Mouse (Mus musculus) limb, embryonic 13.5 days (tissue): ENCODE results near the gene Greb1. TPM values are rescaled to one million over a fixed set of nuclear protein-coding genes. Genes with fewer than 3 reads are reported as not detected.

Source experiments
- ATAC-seq: fragments of 200-750 bp; cut with Nextera tagmentation; 2 replicates; pipeline ENCODE4 v1.8.0; 2017; ENCODE audit warnings: low read depth, moderate number of reproducible peaks, moderate TSS enrichment; ENCODE audit not compliant: low FRiP score
- H3K27ac ChIP-seq: fragments of 300-500 bp; sonication (generic); 2 replicates; pipeline ENCODE4 v1.5.1; 2015; ENCODE audit warnings: inconsistent platforms, mild to moderate bottlenecking, moderate library complexity
- H3K27me3 ChIP-seq: fragments of 300-500 bp; sonication (generic); 2 replicates; pipeline ENCODE4 v1.6.1; 2015; ENCODE audit warnings: mild to moderate bottlenecking, inconsistent platforms
- H3K36me3 ChIP-seq: fragments of 300-500 bp; sonication (generic); 2 replicates; pipeline ENCODE4 v1.6.1; 2015; ENCODE audit warnings: inconsistent platforms, mild to moderate bottlenecking, moderate library complexity
- H3K4me1 ChIP-seq: fragments of 300-500 bp; sonication (generic); 2 replicates; pipeline ENCODE4 v1.6.1; 2015; ENCODE audit warnings: inconsistent platforms
- H3K4me2 ChIP-seq: fragments of 300-500 bp; sonication (generic); replicated peaks from 2 replicates; pipeline ENCODE4 v1.6.1; 2015; ENCODE audit warnings: inconsistent platforms, mild to moderate bottlenecking, moderate library complexity
- H3K4me3 ChIP-seq: fragments of 300-500 bp; sonication (generic); 2 replicates; pipeline ENCODE4 v1.5.1; 2015; ENCODE audit warnings: moderate library complexity, mild to moderate bottlenecking, inconsistent platforms
- H3K9ac ChIP-seq: fragments of 300-500 bp; sonication (generic); 2 replicates; pipeline ENCODE4 v1.6.1; 2015; ENCODE audit warnings: mild to moderate bottlenecking, inconsistent platforms
- H3K9me3 ChIP-seq: fragments of 300-500 bp; sonication (generic); 2 replicates; pipeline ENCODE4 v1.6.1; 2016; ENCODE audit warnings: inconsistent platforms
- WGBS: fragments of 180-500 bp; shearing (Covaris S2); methylation state at CpG from one replicate; pipeline ENCODE4 v1.1.7; 2015; 5-methylcytosine and 5-hydroxymethylcytosine counted together
- polyA plus RNA-seq: library from polyadenylated mRNA; unstranded; fragments of >200 nt; fragmentation: Nextera tagmentation; extraction: Ambion mirVana; gene quantifications from 2 replicates; pipeline ENCODE4 v1.2.1, GENCODE M21; 2015

Greb1 gene
- polyA plus RNA-seq, 1 experiment from 2014 or later, result 2.8 TPM

DNA sequence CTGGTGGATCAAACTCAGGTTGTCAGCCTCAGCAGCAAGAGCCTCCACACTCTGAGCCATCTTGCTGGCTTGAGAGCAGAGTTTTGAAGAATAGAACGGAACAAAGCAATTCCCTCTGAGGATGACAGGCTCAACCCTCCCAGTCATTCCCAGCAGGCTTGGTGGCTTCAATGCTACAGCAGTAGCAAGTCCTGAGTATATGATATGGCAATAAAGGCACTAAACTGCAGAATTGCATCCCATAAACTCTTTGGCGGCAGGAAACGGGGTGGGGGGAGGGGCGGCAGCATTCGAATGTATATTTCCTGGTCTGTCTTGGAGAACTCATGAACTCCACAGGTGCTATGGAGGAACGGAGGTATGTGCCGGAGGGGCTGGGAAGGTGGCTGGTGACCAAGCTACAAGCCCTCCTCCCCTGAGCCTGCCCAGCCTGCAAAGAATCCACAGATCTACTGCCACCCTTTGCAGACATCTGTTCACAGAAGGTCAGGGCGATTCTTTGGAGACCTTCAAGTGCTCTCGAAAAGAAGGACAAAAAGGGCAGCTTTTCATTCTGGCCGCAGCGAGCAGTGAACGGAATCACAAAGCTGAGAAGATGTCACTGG lies 48.3 kb downstream of the Greb1 start:
- Histone ChIP-seq H3K4me1 (peaks cover 14% of the 10 kb centered on the region), H3K9ac (no peak overlapping the region), H3K27me3 (no peaks in the 10 kb centered on the region), H3K4me2 (peak overlapping the region; percentile 37; the same call in 1 of the 2 replicates), H3K9me3 (no peaks in the 10 kb centered on the region), H3K4me3 (no peak overlapping the region), H3K27ac (no peak overlapping the region), H3K36me3 (no peaks in the 10 kb centered on the region)
- ATAC-seq, result no peak; the same call in 1 of the 2 replicates
- WGBS, result 28% methylated on average over 12 of the region's 12 CpGs

DNA sequence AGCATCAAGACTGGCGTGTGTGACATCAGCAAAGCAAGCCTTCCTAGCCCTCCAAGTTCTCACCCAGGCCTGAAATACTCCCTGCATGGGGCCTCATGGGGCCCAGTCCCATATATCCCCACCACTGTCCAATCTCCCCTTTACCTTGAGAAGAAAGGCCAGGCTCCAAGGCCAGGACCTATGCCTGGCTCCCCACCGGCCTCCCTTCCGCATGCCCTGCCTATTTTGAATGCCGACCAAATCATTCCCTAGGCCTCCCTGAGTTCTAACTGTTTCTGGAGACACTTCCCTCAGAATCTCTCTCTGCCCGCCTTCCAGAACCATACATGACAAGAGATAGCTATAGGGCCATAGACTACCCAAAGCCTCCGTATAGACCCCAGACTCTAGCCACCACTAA lies 49.1 kb downstream of the Greb1 start:
- Histone ChIP-seq H3K27ac (no peak overlapping the region), H3K9me3 (no peaks in the 10 kb centered on the region), H3K36me3 (no peaks in the 10 kb centered on the region), H3K4me3 (no peak overlapping the region), H3K27me3 (no peaks in the 10 kb centered on the region), H3K9ac (no peak overlapping the region), H3K4me1 (peaks cover 14% of the 10 kb centered on the region), H3K4me2 (no peak overlapping the region)
- 86% methylated on average over 6 of the region's 6 CpGs for WGBS
- ATAC-seq, result no peak

DNA sequence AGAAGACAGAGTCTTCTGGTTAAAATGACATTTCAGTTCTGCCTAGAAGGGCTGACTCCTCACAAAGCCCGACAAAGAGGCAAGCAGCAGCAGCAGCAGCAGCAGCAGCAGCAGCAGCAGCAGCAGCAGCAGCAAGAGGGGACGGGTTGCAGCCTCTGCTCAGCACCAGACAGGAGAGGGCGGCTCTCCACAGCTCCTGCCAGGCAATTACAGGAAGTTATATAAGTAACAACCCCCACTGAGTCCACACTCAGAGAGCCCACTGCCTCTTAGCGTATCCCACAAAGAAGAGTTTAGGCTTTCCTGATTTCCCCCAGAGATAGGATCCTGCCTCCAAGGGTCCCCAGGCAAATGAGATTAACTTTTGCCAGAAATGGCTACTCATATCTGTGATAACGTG lies 60.6 kb downstream of the Greb1 start:
- Histone ChIP-seq H3K4me3 (peak overlapping the region; percentile 15), H3K4me1 (peaks cover 21% of the 10 kb centered on the region), H3K27ac (no peak overlapping the region), H3K36me3 (no peaks in the 10 kb centered on the region), H3K9me3 (no peaks in the 10 kb centered on the region), H3K4me2 (peak overlapping the region; percentile 53), H3K9ac (peak overlapping the region; percentile 35; the same call in 1 of the 2 replicates), H3K27me3 (no peaks in the 10 kb centered on the region)
- WGBS, result 18% methylated on average over 5 of the region's 5 CpGs
- ATAC-seq, result 0 out of 2 replicates have a peak, but pooled peaks have one; percentile 57

DNA sequence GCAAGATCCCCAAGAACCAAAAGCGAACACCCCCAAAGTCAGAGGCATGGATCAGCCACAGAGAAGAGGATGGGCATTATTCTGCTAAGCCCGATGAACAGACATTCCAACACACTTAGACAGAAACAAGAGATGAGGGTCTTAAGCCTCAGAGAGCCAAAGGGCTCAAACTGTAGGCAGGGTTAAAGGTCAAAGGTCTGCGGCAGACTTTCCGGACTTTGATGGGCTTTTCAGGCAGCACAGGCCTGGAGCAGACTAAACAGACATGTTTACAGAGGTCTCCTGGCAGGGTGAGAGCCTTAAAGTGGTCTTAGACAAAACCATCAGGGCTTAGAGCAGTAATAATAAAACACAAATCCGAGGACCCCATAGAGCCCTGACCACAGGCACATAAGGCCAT lies 63.4 kb downstream of the Greb1 start:
- no peaks in the 10 kb centered on the region for H3K9me3 ChIP-seq
- H3K27me3 ChIP-seq, result no peaks in the 10 kb centered on the region
- H3K27ac ChIP-seq, result no peak overlapping the region
- H3K4me1 ChIP-seq, result peaks cover 21% of the 10 kb centered on the region
- no peak overlapping the region for H3K4me2 ChIP-seq
- H3K36me3 ChIP-seq, result no peaks in the 10 kb centered on the region
- 35% methylated on average over 5 of the region's 5 CpGs for WGBS
- H3K4me3 ChIP-seq, result no peak overlapping the region
- ATAC-seq, result no peak
- no peak overlapping the region for H3K9ac ChIP-seq

DNA sequence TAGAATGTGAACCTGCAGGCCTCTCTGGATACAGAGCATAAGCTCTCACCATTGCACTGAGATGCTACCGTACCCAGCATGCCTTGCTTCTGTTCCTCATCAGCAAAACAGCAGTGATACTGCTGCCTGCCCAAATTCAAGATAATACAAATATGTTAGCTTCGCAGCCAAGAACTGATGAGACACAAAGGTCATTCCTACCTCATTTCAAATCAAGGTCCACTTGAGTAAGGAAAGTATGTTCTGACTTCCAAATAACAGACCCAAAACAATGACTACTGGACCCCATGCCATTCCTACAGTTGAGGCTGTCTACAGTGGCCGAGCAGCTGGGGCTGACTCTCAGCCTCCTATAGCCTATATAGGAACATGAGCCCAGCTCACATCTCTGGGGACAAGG lies 66.0 kb downstream of the Greb1 start:
- 86% methylated on average over 3 of the region's 3 CpGs for WGBS
- H3K27me3 ChIP-seq, result no peaks in the 10 kb centered on the region
- no peak overlapping the region for H3K27ac ChIP-seq
- peaks cover 27% of the 10 kb centered on the region for H3K4me1 ChIP-seq
- H3K4me2 ChIP-seq, result no peak overlapping the region
- no peak overlapping the region for H3K4me3 ChIP-seq
- no peak overlapping the region for H3K9ac ChIP-seq
- H3K9me3 ChIP-seq, result no peaks in the 10 kb centered on the region
- no peaks in the 10 kb centered on the region for H3K36me3 ChIP-seq
- no peak for ATAC-seq

DNA sequence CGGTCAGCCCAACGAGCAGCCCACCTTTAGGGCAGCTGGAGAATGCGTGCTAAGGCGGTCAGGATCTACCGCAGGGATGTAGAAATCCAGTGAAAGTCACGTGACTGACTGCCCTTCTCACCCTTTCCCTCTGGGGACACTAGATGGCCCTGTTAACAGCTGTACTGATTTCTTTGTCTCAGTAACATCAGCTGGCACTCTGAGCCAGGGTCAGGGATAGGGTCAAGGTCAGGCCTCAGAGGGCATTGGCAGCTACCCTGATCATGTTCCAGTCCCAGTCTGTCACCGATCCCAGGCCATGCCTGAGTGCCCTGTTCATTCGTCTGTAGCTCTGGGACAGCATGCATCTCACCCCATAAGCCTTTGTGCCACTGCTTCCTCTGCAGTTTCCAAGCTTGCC lies 66.7 kb downstream of the Greb1 start:
- H3K4me2 ChIP-seq, result no peak overlapping the region
- ATAC-seq, result no peak
- WGBS, result 43% methylated on average over 8 of the region's 8 CpGs
- H3K9ac ChIP-seq, result no peak overlapping the region
- H3K4me3 ChIP-seq, result no peak overlapping the region
- H3K27ac ChIP-seq, result no peak overlapping the region
- H3K4me1 ChIP-seq, result peaks cover 27% of the 10 kb centered on the region
- no peaks in the 10 kb centered on the region for H3K27me3 ChIP-seq
- no peaks in the 10 kb centered on the region for H3K9me3 ChIP-seq
- H3K36me3 ChIP-seq, result no peaks in the 10 kb centered on the region

DNA sequence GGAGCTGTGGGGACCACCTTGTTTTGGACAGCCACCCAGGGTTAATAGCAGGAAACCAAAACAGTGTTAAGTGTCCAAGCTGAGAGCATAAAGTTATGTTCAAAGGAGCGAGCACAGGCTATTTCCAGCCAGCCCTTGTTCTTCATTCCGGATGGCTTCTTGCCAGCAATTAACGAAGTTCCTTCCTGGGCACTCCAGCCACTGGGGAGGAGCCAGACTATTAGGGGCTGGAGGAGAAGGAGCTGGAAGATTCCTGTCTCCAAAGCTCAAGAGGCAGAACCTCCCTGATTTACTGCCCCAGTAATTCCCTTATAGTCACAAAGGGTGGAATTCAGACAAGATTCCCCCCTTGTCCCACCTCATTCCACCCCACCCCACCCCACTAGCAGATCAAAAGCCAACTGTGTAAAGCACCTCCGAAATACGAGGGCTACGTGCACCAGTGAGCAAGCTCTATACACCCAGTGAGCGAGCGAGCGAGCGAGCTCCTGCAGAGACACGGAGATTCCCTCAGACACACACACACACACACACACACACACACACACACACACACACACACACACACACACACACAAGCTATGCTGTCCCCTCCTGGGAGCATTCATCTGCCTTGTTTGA lies 69.5 kb downstream of the Greb1 start:
- no peak overlapping the region for H3K27ac ChIP-seq
- WGBS, result 22% methylated on average over 11 of the region's 11 CpGs
- peak overlapping the region; percentile 37; the same call in 1 of the 2 replicates for H3K4me2 ChIP-seq
- peaks cover 12% of the 10 kb centered on the region for H3K4me1 ChIP-seq
- H3K4me3 ChIP-seq, result no peak overlapping the region
- no peaks in the 10 kb centered on the region for H3K36me3 ChIP-seq
- ATAC-seq, result peak; percentile 48; the same call in 1 of the 2 replicates
- H3K9me3 ChIP-seq, result no peaks in the 10 kb centered on the region
- H3K27me3 ChIP-seq, result no peaks in the 10 kb centered on the region
- H3K9ac ChIP-seq, result no peak overlapping the region

DNA sequence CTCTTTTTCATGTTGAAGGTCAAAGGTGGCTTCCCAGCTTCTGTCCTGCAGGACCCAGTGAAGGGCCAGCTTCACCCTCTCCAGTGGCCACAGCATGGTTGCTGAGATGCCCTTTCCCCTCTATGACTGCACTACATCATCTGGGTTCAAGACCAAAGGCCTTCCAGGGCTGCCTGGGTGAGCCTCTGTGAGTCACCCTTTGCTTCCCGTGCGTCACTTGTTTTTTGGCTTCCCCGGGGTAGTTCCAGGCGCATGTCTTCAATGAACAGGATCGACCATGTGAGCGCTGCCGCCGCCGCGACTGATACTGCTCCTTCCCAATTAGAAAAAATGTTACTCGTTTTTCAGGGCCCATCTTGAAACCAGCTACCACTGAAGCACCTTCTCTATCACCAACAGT lies 70.5 kb downstream of the Greb1 start:
- Histone ChIP-seq H3K4me3 (no peak overlapping the region), H3K4me1 (peaks cover 12% of the 10 kb centered on the region), H3K9me3 (no peaks in the 10 kb centered on the region), H3K36me3 (no peaks in the 10 kb centered on the region), H3K27ac (no peak overlapping the region), H3K9ac (no peak overlapping the region), H3K27me3 (no peaks in the 10 kb centered on the region), H3K4me2 (no peak overlapping the region)
- 85% methylated on average over 11 of the region's 11 CpGs for WGBS
- ATAC-seq, result no peak

DNA sequence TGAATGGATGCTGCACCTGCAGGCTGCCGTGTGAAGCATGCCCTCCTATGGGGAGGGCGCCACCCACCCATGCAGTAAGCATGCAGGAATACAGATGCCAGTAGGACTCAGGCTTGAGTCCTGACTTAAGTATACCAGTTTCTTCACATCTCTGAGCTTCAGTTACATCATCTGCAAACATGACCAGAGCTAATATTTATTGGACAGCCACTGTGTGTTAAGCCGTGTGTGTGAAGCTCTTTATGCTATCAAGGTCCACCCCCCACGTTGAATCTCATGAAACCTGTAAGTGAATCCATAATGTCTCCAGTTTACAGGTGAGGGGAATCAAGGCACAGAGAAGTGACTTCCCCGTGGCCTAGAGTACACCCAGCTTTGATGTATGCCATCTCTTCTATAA lies 72.5 kb downstream of the Greb1 start:
- Histone ChIP-seq H3K9me3 (no peaks in the 10 kb centered on the region), H3K27me3 (no peaks in the 10 kb centered on the region), H3K4me1 (peaks cover 12% of the 10 kb centered on the region), H3K9ac (no peak overlapping the region), H3K4me2 (no peak overlapping the region), H3K36me3 (no peaks in the 10 kb centered on the region), H3K4me3 (no peak overlapping the region), H3K27ac (no peak overlapping the region)
- WGBS, result 70% methylated on average over 5 of the region's 5 CpGs
- ATAC-seq, result no peak

DNA sequence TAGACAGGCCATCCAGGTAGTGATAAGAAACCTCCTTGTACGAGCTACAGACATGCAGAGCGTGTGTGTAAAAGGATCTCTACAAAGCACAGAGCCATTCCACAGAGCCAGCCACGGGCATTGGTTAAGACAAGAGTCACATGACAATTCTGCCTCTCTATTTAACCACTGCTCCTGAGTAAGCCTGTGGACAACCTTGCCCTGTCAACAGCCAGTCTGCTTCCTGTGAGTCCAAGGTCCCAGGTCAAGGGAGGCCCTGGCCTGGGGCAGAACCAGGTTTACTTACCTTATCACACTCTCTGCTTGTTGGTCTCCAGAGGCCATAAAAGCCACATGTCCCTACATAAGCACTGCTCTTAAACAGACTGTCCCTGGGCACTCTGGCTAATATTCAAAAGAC lies 74.5 kb downstream of the Greb1 start:
- H3K36me3 ChIP-seq, result no peaks in the 10 kb centered on the region
- H3K27me3 ChIP-seq, result no peaks in the 10 kb centered on the region
- no peaks in the 10 kb centered on the region for H3K9me3 ChIP-seq
- H3K9ac ChIP-seq, result no peak overlapping the region
- WGBS, result 52% methylated on average over 3 of the region's 3 CpGs
- no peak overlapping the region for H3K4me2 ChIP-seq
- H3K4me1 ChIP-seq, result peaks cover 7% of the 10 kb centered on the region
- no peak overlapping the region for H3K4me3 ChIP-seq
- ATAC-seq, result no peak
- H3K27ac ChIP-seq, result no peak overlapping the region

DNA sequence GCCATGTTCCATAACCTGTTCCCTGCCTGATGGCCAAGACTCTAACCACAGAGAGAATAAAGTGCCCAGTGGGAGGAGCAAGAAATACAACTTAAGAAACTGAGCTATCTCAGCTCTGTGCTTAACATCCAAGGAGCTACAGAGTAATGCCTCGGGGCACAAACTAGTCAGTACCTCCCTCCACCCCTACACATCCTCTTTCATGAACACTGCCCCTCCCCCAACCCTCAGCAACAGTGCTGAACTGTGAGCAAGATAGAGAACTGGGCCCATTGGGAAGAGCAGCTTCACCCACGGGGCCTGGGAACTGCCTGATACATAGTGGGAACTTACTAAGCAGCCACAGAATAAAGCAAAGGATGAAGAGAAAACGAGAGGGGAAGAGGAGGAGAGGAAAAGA lies 77.1 kb downstream of the Greb1 start:
- Histone ChIP-seq H3K4me3 (no peak overlapping the region), H3K9ac (no peak overlapping the region), H3K27me3 (no peaks in the 10 kb centered on the region), H3K9me3 (no peaks in the 10 kb centered on the region), H3K4me1 (no peaks in the 10 kb centered on the region), H3K27ac (no peak overlapping the region), H3K36me3 (no peaks in the 10 kb centered on the region), H3K4me2 (no peak overlapping the region)
- 36% methylated on average over 3 of the region's 3 CpGs for WGBS
- no peak for ATAC-seq

DNA sequence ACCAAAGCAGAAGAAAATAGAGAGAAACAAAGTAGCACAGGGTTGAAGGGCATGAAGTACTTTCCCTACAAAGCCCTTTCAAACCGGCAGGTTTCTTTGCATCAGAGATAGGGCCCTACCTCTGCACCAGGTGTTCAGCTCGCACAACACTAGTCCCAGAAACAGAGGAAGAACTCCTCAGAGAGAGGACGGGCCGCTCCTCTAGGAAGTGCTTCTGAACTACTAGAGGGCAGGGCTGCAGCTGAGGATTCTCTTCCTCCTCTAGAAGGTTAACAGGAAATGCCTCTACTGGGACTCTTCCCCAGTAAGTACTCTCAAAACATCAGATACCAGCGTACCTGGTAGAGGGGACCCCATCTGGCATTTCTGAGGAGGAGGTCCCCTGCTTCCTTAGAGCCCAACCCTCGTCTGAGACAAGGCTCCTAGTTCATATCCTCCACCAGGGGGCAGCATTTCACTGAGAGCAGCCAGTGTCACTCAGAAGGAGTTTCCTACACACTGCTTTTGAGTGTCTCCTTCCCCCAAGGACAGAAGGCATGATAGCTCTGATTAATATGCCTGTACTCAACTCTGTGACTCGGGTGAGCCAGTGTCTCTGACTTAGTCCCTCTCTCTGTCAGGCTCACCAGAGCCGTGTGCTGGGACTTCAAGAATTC lies 81.9 kb downstream of the Greb1 start:
- Histone ChIP-seq H3K9ac (no peak overlapping the region), H3K4me2 (no peak overlapping the region), H3K4me1 (no peaks in the 10 kb centered on the region), H3K4me3 (no peak overlapping the region), H3K27me3 (no peaks in the 10 kb centered on the region), H3K36me3 (no peaks in the 10 kb centered on the region), H3K27ac (no peak overlapping the region), H3K9me3 (no peaks in the 10 kb centered on the region)
- 49% methylated on average over 8 of the region's 8 CpGs for WGBS
- peak; percentile 58 for ATAC-seq
